Mouse (Mus musculus) mature B cell (primary cell): ENCODE measurements around the gene Orai2.
"Not testable (repeated sequence)": the region's sequence is repeated elsewhere in the genome, so short reads cannot be mapped to it uniquely, and the experiment has no call there.

ENCODE experiments used
- in situ Hi-C: fragments of 300-500 bp; cut with MboI; formaldehyde crosslinking; loops from 2 replicates; pipeline ENCODE4 v1.14.3; 2019

The Orai2 gene

DNA sequence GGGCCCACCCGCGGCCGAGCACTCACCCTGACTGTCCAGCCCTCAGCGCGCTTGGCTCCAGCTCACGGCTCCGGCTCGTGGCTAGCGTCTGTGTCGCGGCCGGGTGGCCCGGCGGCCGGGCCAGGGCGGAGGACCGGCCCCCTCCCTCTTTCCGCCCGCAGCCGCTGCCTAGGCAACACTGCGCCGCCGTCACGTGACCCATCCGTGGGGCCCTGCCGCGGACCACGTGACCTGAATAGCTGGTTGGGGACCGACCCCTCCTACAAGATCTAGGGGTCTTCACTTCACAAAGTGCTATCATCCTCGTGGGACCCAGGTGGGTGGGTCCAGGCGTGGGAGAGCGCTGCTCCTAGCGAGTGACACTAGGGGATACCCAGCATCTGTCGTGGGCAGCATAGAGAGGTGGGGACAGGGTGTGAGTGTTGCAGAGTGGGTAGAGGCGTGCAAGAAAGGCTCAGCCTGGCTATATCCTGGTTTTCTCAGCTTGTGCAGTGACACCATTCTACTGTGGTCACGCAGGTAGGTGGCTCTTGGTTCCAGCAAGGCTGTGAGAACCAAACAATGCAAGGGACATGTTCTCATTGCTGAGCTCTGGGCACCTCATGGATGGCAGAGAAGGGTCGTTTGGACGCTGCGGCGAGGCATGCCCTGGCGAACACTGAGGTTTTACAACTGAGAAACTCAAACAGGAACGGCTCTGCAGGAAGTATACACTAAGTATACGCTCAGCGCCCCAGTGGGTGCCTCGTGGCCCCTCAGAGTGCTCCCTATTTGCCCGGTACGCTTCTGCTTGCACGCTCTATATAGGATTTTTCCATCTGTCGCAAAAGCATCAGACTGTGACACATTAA, at the start of gene Orai2:
TSS of gene Orai2 (minus strand) at position 202 of the 851 bp plus-strand sequence.
- in situ Hi-C loops = no loop called here

DNA sequence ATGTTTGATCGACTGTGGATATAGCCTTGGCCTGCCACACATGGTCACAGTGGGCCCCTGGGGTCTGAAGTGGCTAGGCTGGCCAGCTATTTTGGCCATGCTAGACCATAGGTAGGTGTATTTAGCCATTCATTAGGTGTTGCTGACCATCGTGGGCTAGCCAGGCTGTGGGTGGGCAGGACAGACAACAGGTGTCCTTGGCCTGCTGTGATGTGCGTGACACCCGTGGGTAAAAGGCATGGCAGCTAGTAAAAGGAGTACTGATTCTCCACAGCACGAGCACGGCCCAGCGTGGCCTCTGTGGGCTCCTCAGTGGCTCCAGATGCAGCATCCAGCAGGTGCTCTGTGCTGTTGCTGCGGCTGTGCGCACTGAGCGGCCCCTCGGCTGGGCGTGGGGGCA, 48.1 kb upstream of the Orai2 start:
- in situ Hi-C loops = no loop called here

DNA sequence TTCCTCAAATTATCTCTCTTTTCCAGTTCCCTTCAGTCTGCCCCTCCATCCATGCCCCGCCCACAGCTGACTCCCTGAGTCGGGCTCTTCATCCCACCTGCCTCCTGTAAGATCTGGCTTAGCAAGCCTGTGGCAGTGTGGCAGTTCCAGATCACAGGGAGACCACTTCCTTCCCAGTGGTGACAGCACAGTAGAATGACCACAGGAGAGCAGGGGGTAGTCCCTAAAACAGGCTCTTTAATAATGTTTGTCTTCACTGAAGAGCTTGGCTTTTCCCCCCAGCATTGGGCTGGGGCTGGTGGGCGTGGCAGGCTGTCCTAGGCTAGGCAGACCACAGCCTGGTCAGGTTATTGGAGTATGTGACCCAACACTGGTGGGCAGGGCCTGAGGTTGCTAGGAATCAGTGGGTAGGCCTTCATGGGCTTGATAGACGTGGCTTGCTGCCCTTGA, 47.4 kb upstream of the Orai2 start:
- in situ Hi-C loops = no loop called here

DNA sequence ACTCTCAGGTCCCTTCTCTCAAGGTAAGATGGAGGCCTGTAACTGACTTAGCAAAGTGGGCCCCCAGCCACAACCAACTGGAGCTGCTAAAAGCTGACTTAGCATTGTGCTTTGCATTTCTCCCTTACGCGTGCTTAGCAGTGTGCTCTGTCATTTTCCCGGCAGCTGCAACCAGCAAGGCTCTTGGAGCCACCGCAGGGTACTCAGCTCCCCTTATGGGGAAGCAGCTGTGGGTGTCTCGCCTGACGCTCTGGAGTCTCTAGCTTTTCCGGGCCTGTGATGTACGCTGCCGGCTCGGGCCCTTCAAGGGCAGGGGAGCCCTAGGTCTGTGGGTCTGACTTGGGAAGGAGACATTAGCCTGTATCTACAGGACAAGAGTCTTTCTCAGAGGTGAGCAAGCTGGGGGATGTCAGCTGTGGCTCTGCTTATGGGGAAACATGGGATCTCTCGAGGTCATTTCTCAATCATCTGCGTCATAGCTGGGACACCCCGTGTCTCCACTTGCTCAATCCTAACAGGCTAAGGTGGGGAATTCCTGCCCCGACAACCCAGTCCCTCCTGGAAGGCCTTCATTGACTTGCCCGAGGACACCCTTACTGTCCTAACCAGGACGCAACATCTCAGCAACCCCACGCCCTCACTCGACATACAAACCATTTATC, 46.6 kb upstream of the Orai2 start:
- in situ Hi-C loops = no loop called here

DNA sequence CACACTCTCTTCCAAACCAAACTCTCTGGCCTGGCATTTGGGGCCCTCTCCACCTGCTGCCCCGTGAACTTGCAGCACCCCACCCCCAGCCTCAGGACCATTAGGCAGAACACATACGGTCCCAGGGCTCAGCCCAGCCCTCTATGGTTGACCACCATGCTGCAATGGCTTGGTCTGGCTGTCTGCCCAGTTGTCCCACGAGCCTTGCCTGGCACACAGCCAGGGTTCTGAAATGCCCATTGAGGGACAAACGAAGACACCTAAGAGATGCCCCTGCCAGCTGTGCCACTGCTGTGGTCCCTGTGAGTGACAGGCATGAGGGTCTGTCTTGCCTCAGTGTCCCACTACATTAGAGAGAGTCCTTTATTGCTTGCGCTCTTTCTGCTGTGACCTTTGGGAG, 45.4 kb upstream of the Orai2 start:
- in situ Hi-C loops = no loop called here

DNA sequence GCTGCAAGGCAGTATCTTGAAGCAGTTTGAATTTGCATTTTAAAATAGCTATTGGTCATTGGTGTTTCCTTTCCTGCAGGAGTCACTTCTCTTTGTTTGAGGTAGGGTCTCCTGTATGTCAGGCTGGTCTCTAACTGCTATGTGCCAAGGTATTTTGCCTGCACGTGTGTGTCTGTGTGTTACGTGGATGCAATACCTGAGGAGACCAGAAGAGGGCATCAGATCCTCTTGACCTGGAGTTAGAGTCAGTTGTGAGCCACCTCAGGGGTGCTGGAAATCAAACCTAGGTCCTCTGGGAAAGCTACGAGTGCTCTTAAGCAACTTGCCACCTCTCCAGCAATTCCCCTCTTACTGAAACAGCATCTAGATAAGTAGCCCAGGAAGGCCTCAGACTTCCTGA, 44.7 kb upstream of the Orai2 start:
- in situ Hi-C loops = no loop called here

DNA sequence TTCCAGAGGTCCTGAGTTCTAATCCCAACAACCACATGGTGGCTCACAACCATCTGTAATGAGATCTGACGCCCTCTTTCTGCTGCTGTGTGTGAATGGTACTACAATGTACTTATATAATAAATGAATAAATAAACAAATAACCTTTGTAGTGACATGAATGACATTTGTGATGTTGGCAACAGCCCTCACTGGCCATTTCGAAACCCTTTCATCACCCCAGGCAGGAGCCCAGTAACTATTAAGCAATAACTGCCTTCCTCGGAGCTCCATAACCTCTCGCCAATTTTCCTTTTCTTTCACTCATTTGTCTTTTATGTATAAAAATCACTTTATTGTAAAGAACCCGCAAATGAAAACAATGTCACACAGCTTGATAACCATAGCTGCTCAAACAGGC, 43.2 kb upstream of the Orai2 start:
- in situ Hi-C loops = no loop called here

DNA sequence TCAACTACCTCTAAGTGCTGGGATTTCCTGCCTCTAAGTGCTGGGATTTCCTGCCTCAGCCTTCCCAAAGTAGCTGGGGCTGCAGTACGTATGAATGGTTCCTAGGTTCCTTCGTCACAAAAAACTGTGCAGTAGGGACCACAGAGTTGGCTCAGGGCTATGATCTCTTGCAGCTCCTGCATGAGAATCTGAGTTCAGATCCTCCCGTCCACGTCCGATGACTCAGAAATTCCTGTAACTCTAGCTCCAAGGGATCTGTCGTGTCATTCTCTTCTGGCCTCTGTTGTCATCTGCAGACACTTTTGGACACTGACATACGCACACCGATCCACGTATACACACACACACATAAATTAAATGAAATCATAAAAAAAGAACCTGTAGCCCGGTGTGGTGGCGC, 42.2 kb upstream of the Orai2 start:
- in situ Hi-C loops = no loop called here

DNA sequence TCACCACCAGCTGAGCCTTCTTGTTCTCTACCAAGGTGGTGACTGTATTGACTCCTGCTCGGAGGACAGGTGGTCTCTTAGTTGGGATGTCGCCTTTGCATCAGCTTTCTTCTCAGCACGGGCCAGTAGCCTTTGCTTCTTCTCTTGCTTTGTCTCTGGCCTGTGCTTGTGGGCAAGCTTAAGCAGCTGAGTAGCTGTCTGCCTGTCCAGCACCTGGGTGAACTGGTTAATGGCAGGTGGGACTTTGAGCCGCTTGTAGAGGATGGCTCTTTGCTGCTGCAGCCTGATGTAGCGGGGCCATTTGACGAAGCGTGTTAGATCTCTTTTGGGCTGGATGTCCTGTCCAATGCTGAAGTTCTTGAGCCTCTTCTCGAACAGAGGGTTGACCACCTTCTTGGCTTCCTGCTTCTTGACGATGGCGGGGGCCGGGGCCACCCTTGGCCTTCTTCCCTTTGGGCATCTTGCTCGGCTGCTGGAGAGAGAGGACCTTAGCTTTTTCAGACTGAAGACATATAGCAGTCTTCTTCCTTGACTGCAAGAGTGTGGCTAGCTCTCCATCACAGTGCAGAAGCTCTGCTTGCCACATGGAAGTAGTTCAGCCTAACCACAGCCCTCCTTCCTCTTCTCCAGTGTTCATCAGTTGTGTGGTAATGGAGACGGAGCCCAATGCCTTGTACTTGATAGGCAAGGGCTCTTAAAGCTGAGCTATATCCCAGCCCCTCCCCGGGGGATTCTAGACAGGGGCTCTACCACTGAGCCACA, 41.0 kb upstream of the Orai2 start:
- in situ Hi-C loops = not testable (repeated sequence)

DNA sequence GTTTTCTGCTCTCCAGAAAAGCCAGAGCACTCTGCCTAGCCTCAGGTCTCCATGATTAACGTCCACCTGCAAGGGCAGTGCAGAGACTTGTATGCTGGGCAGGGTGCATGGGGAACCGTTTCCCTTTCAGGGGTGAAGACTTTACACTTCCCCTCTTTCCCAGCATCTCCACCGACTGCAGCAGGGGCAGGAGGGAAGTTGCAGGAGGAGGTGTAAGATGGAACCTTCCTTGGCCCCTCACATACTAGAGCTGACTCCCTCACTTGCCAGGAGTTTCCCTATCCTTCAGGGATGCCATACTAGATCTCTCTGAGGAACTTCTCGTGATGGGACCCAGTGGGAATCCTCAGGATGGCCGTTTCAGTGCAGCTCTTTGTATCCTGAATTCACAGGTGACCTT, 40.0 kb upstream of the Orai2 start:
- in situ Hi-C loops = no loop called here

DNA sequence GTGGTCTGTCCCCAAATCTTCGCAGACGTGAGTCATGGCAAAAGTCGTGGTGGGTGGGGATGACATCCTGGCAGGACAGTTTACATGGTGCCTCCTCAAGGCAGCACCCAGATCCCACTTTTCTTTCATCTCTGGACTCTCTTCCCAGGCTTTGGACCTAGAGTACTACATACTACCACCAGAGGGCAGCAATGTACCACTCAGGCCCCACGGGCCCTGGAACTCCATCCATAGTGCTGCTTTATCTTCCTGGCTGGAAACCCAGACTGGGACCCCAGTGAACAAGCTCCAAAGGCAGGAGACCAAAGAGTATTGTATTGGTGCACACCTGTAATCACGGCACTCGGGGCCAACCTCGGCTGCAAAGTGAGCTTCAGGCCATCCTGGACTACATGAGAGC, 31.3 kb upstream of the Orai2 start:
- in situ Hi-C loops = no loop called here

DNA sequence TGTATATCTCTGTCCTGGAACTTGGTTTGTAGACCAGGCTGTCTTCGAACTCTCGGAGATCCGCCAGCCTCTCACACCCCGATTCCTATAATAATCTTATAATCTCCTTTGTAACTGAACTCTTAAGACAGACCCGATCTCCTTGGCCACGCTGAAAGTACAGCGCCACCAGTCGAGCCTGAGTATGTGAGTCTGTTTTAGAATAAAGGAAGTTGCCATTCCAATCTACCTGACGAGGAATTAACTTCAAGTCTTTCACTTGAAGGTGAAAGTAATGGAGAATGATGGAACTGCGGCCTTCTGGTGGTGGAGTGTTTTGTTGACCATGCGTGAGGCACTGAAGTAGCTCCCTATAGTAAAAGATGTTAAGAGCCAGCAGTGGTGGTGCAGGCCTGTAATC, 29.0 kb upstream of the Orai2 start:
- in situ Hi-C loops = loop anchor here (5.0 kb wide), 1 partner anchor 53 kb away; no protein-coding TSS in a partner anchor

DNA sequence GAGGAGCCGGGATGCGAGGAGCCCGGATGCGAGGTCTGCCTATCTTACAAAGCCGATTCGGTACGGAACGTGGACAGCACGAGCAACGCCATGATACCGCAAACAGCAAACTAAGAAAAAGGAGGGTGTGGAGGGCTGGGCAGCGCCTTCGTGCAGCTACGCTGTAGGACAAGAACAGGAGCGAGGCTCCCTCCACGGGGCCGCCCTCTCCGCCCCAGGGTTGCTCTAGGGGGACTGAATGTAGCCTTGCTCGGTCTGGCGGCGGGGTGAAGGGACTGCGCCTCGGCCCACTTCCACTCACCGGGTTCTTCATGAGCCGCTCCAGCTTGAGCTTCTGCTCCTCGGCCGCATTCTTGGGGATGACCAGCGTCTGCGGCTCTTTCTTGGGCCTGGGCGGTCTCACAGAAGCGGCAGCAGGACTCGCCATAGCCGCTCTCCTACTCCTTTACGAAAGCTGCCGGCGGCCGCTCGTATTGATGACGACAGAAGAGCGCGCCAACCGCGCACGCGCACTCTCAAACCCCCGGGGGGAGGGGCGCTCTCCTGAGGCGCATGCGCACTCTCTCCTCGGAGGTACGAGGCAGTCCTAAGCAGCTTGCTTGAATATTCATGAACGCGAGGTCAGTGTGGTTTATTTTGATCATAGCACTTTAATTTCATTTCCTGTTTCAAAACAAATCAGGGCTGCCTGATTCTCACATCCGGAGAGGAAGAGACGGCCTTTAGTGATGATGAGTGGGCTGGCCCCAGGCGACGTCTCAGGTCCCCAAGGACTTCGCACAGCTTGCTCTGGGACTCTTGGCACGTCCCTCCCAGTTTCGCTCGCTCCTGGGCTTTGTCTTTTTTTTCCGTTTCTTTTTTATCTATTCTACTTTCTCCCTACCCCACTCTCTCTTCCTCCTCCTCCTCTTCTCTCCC, 28.2 kb upstream of the Orai2 start, which contains the start of gene Prkrip1:
TSS of gene Prkrip1 (minus strand) at position 490 of the 918 bp plus-strand sequence.
- in situ Hi-C loops = loop anchor here (5.0 kb wide), 1 partner anchor 54 kb away; no protein-coding TSS in a partner anchor

DNA sequence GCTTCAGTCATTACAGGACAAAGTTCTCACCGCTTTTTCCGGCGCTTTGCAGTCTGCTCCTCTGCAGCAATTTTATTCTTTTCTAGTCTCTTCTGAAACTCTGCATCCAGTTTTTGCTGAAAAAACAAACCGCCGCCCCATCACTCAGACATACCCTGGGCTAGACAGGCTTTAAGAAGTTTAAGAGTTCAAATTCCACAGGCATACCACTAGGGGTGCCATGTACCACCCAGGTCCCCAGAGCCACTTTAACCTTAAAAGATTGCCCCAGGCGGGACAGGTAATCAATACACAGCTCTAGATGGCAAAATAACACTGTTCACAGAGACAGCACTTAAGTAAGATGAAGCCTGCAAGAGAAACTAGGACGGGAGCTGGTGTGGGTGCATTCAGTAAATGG, 21.4 kb upstream of the Orai2 start:
- in situ Hi-C loops = no loop called here

DNA sequence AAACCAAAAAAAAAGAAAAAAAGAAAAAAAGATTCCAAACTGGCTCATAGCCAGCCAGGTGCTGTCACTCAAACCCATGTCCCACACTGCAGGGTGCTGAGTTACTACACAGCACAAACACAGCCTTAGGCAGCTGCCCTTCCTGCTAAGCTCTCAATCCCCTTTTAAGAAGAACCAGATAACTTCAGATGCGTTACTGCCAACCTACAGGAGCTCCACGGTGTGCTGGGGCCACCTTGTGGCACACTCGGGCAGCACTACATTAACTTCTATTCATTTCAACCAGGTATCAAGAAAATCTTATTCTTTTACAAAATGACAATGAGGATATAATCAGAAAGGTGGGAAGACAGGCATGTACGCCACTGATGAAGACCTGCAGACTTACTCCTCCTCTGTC, 16.2 kb upstream of the Orai2 start:
- in situ Hi-C loops = no loop called here

DNA sequence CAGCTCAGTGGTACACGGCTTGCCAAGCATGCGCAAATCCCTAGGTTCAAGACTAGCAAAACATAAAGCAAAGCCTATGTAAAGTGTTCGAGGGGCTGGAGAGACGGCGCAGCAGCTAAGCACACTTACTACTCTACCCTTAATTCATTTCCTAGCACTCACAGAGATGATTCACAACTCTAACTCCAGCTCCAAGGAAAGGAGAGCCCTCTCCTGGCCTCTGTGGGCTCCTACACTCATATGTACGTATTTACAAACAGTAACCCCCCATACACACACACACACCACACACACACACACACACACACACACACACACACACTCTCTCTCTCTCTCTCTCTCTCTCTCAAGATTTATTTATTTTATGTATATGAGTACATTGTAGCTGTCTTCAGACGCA, 13.3 kb upstream of the Orai2 start:
- in situ Hi-C loops = no loop called here

DNA sequence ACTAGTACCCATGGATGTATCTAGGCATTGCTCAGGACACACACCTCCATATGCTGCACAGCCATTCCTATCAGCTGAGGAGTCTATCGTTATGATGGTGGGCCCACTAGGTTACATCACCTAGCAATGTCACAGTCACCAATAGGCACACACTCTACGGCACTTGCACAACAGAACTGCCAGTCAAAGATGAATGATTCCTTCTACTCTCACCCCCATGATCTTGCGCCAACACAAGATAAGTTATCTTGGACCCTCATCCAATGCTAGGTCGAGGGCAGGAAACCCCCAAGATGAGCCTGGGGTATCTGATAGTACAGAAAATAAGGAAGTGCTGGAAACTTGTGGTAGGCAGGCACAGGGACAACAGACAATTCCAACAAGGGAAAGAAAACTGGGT, 12.3 kb upstream of the Orai2 start:
- in situ Hi-C loops = no loop called here

DNA sequence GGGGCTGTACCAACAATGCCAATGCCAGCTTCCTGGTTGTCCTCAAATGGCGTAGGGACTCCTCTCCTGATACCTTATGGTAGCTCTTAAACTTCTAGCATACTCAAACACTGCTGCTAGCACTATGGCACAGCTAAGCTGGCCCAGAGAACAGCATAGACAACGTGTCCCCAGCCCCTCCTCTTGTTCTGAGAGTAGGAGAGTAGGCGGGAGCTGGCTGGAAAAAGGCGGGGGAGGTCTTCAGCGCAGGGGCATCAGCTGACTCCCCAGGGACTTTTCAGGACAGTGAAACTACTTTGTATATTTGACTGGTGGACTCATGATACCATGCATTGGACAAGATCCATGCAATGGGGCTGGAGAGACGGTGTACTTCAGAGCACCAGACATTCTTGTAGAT, 11.5 kb upstream of the Orai2 start:
- in situ Hi-C loops = no loop called here

DNA sequence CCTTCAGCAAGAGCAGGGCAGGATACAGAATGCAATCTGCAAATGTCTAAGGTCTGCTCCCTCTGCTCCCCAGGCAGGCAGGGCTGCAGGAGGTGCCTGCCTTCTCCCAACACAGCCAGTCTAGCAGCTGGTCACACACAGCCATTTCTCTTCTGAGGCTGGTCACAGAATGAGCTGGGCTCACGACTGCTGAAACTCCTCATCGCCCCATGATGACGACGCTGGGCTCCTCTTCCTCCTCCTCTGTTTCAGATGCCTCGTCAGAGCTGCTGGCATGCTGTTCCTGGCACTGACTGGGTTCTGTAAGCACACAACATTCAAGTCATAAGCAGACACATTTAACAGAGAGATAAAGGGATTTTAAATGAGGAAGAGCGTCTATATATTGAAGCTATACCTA, 10.7 kb upstream of the Orai2 start:
- in situ Hi-C loops = no loop called here

DNA sequence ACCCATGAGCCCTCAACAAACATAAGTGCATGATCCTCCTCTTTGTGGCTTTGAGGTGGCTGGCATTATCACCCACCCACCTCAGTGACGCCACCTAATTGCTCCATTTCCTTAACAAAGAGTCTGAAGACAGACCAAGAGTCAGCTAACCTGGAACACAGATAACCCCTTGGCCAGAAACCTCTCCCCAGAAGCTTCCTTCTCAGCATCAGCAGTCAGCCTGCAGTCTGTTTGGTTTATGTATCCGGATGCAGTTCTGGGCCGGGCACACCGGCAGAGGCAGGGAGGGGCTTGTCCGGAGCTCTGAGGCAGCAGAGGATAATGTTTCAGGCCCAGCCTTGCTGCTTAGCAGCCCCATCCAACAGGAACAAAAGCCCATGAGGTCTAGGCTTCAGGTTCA, 9.1 kb upstream of the Orai2 start:
- in situ Hi-C loops = loop anchor here (5.0 kb wide), 1 partner anchor 37 kb away; no protein-coding TSS in a partner anchor
